Mouse (Mus musculus): ENCODE data around the gene Nup133. TPM values are rescaled to one million over a fixed set of nuclear protein-coding genes. Genes with fewer than 3 reads are reported as not detected.

Nup133 gene
- total RNA-seq, 2 experiments from 2014 or later = 13.9 to 17.1 TPM

GRCm38 (mm10) chr8:123891271-123891670, 57.8 kb downstream of the Nup133 start:
- DNase-seq (ENCODE audit: low spot score in 2 of 2) = peak; percentile 31 to 32

GRCm38 (mm10) chr8:123889797-123890196, 59.3 kb downstream of the Nup133 start:
- DNase-seq (ENCODE audit: low spot score in 2 of 2) = no peak

DNA sequence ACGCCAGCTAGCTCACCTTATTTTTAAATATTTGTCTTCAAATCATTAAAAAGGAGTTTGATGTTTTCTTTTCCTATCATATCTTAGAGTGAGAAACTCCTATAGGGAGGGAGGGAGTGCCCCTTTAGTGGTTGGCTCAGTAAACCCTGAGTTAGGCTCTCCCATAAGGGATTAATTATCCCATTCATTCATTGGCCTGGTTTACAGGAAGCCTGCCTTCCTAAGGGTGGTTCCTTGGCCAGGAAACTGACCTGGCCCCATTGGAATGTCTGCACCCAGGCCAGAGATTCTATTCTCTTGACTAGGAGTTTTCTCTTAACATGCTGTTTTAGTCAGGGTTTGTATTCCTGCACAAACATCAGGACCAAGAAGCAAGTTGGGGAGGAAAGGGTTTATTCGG, 61.1 kb downstream of the Nup133 start:
- no peak for DNase-seq (ENCODE audit: low spot score in 2 of 2)

- no peak for DNase-seq (ENCODE audit: low spot score in 2 of 2)
Measured at GRCm38 (mm10) chr8:123887163-123887562, 61.9 kb downstream of the Nup133 start.

DNA sequence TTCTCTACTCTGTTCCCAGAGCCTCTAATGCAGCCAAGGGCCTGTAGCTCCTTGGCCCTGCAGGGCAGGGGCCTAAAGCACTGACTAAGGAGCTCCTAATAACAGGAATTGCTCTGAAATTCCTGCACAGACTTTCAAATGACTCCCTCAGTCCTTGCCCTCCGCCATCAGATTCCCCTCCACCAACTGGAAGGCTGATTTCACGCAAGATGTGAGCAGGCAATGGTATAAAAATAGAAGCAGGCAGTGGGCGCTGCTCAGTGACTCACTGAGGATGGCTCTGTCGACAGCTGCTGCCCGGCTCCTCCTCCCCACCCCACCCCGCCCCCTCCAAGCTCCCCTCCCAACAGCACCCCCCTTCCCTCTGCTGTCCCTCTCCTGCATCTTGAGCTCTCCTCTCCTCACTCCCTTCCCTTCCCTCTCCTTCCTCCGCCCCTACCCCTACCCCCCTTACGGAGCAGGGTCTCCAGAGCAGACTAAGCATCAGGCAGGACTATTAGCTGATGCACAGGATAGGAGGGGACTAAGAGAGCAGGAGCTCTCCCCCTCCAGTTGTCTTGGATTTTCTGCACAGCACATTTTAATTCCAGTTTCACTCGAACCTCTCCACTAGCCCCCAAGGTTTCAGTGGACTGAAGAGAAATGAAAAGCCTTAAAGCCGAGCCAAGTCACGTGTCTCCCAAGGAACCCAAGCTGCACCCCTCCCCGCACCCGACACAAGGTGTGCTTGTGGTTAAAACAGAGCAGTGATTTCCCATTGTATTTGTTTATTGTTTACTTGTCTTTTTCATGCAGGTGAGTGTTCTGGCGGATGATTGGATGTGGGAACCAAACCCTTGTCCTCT, 64.1 kb downstream of the Nup133 start:
- no peak for DNase-seq (ENCODE audit: low spot score in 2 of 2)

DNA sequence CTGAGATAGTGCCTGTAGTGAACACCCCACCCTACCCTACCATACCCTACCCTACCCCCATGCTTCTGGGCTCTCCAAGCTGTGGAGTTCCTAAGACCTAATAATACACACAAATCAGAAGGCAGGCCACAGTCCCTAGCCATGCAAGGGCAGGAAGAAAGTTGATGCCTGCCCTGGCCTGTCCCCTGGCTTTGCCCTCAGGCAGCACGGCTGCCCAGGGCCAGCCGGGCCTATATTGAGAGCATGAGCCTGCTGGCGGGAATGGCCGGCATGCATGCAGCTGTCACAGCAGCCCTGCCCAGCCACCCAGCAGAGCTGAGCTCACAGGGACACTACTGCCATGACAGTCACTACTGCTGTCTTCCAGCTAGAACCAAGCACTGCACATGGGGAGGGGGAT, 66.0 kb downstream of the Nup133 start:
- DNase-seq (ENCODE audit: low spot score in 2 of 2) = no peak

DNA sequence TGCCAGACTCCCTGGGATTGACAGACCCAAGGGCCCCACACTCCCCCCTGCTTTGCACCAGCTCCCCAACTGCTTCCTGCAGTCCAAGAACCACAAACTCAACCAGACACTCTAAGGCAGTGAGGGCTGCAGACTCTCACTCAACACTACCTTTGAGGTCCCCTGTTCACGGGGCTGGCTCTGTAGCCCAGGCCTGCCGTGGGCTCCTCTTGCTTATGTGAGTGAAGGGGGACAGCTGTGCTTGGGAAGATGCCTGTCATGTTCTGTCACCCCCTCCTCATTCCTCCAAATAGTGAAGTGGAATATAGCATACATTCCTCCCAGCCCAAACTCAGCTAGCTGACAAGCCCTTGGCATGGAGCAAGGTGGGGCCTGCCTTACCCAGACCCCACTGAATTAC, 66.7 kb downstream of the Nup133 start:
- no peak for DNase-seq (ENCODE audit: low spot score in 2 of 2)

DNA sequence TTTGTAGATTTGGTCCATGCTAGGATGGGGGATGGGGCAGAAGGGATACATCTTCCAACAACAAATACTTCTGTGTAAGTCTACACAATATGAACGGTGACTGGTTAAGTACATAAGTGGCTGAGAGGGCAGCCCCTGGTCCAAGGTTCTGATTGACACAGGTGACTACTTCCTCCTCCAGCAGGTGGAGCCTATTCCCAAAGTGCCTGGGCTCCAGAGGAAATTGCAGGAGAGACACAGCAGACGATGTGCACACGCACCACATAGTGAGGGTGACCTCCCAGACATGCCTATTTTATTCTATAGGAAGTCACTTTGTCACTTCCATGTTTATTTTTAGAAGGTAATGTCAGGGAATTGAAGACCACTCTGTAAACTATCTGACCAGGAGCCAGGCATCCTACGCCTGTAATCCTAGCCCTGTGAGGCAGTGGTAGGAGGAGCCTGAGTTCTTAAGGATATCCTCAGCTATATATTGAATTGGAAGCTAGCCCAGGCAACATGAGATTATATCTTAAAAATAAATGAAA, 68.2 kb downstream of the Nup133 start:
- DNase-seq (ENCODE audit: low spot score in 2 of 2) = no peak

GRCm38 (mm10) chr8:123880271-123880670, 68.8 kb downstream of the Nup133 start:
- DNase-seq (ENCODE audit: low spot score in 2 of 2) = no peak

DNA sequence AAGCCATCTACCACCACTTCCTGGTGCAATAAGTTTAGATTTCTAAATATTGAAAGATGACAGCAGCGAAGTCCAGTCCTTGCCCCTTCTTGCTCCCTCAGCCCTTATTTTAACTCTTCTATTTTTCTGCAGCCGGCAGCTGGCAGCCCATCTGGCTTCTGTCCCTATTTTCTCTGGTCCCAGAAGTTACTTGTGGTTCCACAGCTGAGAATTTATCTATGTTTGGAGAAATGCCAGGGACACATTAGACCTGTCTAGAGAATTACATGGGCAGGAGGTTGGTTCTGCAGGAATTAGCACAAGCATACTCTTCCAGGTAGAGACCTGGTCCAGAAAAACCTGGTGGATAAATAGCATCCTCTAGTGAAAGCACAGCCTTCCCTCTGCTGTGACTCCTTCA, 71.2 kb downstream of the Nup133 start:
- DNase-seq (ENCODE audit: low spot score in 2 of 2) = no peak

DNA sequence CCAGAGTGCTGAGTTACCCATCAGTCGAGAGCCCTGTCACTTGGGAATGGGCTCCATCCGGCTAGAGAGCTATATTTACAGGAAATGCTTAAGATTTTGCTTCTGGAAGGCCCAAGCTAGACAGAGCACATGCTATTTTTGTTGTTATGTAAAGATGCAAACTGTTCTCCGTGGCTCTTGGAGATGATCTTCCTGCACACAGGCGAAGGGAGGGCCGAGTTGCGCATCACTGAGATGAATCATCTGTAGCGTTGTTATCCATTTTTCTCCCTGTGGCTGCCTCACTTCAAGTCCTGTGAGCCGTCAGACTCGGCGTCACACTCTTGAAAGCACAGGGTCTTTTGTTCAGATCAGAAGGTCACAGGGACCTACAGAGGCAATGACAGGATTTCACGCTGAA, 74.7 kb downstream of the Nup133 start:
- DNase-seq (ENCODE audit: low spot score in 2 of 2) = no peak

GRCm38 (mm10) chr8:123873364-123873763, 75.7 kb downstream of the Nup133 start:
- no peak for DNase-seq (ENCODE audit: low spot score in 2 of 2)

GRCm38 (mm10) chr8:123872048-123872447, 77.0 kb downstream of the Nup133 start:
- no peak for DNase-seq (ENCODE audit: low spot score in 2 of 2)

GRCm38 (mm10) chr8:123866971-123867370, 82.1 kb downstream of the Nup133 start:
- DNase-seq (ENCODE audit: low spot score in 2 of 2) = no peak

DNA sequence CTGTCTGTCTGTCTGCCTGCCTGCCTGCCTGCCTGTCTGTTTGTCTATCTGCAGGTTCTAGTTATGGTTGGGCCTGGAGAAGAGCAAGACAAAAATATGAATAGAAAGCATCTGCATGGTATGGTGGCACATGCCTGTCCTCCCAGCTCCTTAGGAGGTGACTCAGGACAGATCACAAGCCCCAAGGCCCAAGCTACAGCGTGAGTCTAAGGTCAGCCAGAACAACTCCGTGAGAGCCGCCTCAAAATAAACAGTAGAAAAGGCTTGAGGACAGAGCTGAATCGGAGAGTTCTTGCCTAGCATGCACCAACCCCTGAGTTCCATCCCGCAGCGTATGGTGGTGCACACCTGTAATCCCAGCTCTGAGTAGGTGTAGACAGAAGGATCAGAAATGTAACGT, 83.3 kb downstream of the Nup133 start:
- DNase-seq (ENCODE audit: low spot score in 2 of 2) = no peak

DNA sequence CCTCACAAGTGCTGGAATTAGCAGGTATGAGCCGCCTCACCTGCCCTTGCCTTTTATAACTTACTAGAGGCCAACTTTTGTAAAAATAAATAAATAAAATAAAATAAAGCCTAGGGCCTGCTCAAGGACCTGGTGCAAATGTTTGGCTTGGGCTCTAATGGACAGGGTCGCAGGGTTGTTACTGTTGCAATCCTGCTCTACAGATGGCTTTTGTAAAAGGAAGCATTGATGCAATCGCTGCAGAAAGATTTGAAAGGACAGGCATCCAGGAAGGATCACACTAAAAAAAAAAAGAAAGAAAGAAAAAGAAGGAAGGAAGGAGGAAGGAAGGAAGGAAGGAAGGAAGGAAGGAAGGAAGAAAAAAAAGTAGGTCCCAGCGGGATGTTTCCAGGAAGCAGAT, 88.7 kb downstream of the Nup133 start:
- no peak for DNase-seq (ENCODE audit: low spot score in 2 of 2)

DNA sequence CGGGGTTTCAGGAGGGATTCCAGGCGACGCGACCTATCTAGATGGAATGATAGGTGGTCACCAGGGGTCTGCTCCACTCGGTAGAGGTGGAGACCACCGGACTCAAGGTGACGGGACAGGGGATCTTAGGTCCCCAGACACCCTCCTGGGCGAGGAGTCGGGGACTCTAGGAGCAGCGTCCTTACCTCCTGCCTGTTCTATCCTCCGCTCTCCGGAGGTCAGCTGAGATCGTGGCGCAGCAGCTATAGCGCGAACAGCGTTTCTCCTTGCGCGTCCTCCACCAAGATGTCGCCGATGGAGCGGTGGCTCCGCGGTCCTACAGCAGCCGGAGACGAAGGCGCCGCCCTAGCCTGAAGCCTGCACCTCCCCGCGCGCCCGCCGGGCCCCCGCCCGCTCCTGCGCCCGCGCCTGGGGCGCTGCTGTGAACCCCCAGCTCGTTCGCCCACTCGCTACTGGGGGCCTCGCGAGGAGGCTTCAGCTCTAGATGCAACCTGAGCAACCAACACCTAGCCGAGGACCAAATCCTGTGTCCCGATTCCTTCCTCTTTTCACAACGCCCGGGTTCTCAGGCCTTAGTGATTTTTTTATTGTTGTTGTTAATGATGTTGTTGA, 89.3 kb downstream of the Nup133 start, which contains the start of gene Ccsap:
Gene Ccsap (minus strand): TSS at position 562 of the 612 bp plus-strand sequence.
- DNase-seq (ENCODE audit: low spot score in 2 of 2) = peak; percentile 50 to 53

DNA sequence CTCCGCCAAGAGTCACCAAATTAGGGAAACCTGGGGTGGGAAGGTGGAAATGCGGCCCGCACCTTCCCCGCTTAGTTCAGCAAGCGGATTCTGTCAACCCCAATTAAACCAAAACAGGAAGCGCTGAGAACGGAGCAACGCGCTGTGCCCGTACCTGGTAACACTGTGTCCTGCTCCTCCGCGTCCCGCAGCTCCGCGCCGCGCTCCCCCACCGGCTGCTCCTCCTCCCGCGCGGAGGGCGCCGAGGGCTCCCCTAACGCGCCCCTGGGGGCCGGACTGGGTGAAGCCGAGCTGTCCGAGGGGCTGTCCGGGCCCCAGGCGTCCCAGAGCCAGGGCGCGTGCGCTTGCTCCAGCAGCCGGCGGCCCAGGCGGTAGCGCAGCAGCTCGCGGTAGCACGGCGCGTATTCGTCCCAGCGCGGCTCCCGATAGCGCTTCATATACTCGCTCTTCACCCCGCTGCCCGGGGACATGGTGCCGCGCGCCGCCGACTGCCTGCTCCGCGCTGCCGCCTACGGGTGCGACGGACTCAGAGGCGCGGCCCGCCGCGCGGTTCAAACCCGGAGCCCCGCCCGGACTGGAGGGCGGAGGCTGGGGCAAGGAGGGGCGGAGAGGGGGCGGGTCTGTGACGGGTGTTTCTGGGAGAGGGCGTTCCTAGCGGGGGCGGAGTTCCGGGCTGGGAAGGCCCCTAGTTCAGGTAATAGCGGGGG, 90.0 kb downstream of the Nup133 start:
- DNase-seq (ENCODE audit: low spot score in 2 of 2) = peak; percentile 89 to 90

DNA sequence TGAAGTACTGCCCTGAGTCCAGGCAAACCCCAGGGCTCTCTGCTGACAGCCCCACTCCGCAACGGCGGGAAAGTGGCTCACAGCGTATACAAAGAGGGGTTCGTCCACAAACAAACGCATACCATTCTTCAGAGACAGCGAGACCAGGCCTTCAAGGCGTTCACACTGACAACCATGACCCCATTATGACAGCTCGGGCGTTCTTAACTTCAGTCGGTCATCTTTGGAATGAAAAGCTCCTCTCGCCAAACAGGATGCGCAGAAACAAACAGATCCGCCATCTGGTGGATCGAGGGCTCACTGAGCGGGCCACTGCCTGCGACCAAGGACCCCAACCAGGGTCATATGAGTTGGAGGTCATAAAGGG, 90.5 kb downstream of the Nup133 start:
- DNase-seq (ENCODE audit: low spot score in 2 of 2) = peak in 1 of 2 experiments; percentile 13

- DNase-seq (ENCODE audit: low spot score in 2 of 2) = no peak
Measured at GRCm38 (mm10) chr8:123857361-123857760, 91.7 kb downstream of the Nup133 start.

DNA sequence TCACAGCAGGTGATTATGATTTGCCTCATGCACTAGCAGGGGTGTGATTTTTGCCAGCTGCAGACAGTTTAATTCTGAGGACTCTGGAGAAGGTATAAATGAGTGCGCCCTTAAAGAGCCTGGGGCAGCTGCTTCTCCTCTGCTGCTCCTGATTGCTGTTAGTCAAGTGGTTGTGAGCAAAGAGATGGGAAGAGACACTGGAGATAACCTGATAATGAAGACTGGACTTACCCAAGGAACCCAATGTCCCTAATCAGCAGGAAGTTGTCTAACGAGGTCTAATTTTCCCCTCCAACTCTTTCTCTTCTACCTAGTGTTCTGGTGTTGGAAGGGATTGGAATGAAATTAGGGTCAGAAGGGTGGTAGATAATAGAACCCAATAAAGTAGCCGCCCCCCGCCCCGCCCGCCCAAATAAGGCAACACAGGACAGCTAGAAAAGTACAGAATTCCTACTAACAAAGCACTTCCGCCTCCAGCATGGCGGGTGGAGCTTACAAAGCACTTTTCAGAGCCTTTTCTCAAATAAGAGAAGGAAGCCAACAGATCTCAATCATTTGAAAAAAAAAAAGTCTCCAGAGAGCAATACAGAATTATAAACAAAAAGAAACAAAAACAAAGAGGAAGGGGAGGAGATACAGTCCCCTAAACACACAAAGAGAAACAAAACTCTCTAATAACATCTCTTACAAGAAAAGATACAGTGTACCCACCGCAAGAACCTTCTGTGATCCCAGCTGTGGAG, 94.2 kb downstream of the Nup133 start:
- no peak for DNase-seq (ENCODE audit: low spot score in 2 of 2)
